Mouse (Mus musculus) forebrain, embryonic 15.5 days (tissue): Measurements from ENCODE around the gene C1qtnf12. TPM values are rescaled to one million over a fixed set of nuclear protein-coding genes. Genes with fewer than 3 reads are reported as not detected.
A peak's percentile ranks its signal among the peaks of the same experiment; 100 is the strongest.

Experiments
- ATAC-seq: fragments of 200-750 bp; cut with Nextera tagmentation; replicated peaks from 2 replicates; pipeline ENCODE4 v1.8.0; 2017; ENCODE audit warnings: mild to moderate bottlenecking, moderate TSS enrichment, moderate library complexity
- H3K27ac ChIP-seq: fragments of 300-500 bp; sonication (generic); replicated peaks from 2 replicates; pipeline ENCODE4 v1.5.1; 2015; ENCODE audit warnings: mild to moderate bottlenecking, inconsistent platforms
- H3K27me3 ChIP-seq: fragments of 300-500 bp; sonication (generic); 2 replicates; pipeline ENCODE4 v1.6.1; 2015; ENCODE audit warnings: inconsistent platforms
- H3K36me3 ChIP-seq: fragments of 300-500 bp; sonication (generic); 2 replicates; pipeline ENCODE4 v1.6.1; 2015; ENCODE audit warnings: mild to moderate bottlenecking, inconsistent platforms
- H3K4me1 ChIP-seq: fragments of 300-500 bp; sonication (generic); 2 replicates; pipeline ENCODE4 v1.6.1; 2015; ENCODE audit warnings: inconsistent platforms
- H3K4me2 ChIP-seq: fragments of 300-500 bp; sonication (generic); replicated peaks from 2 replicates; pipeline ENCODE4 v1.6.1; 2015; ENCODE audit warnings: mild to moderate bottlenecking, inconsistent platforms
- H3K4me3 ChIP-seq: fragments of 300-500 bp; sonication (generic); 2 replicates; pipeline ENCODE4 v1.5.1; 2015; ENCODE audit warnings: mild to moderate bottlenecking, inconsistent platforms
- H3K9ac ChIP-seq: fragments of 300-500 bp; sonication (generic); replicated peaks from 2 replicates; pipeline ENCODE4 v1.6.1; 2015; ENCODE audit warnings: mild to moderate bottlenecking, inconsistent platforms
- H3K9me3 ChIP-seq: fragments of 300-500 bp; sonication (generic); 2 replicates; pipeline ENCODE4 v1.6.1; 2016; ENCODE audit warnings: inconsistent platforms
- WGBS: fragments of 180-500 bp; shearing (Covaris S2); methylation state at CpG from one replicate; pipeline ENCODE4 v1.1.7; 2015; ENCODE audit warnings: mixed read lengths; 5-methylcytosine and 5-hydroxymethylcytosine counted together
- polyA plus RNA-seq: library from polyadenylated mRNA; unstranded; fragments of >200 nt; fragmentation: Nextera tagmentation; extraction: Ambion mirVana; gene quantifications from 2 replicates; pipeline ENCODE4 v1.2.1, GENCODE M21; 2015

C1qtnf12 gene
- 7.4 and 9.0 TPM in 2 replicates for polyA plus RNA-seq

GRCm38 (mm10) chr4:155962167-155962971 is at the start of gene C1qtnf12:
C1qtnf12 (plus strand) TSS chr4:155962318.
- WGBS, result under 1% methylated on average over 41 of the region's 42 CpGs
- no peaks in the 10 kb centered on the region for H3K27me3 ChIP-seq
- H3K9ac ChIP-seq, result peak within 1 kb of the TSS; percentile 53
- no peak within 1 kb of the TSS for H3K27ac ChIP-seq
- no peaks in the 10 kb centered on the region for H3K9me3 ChIP-seq
- peak within 1 kb of the TSS; percentile 39 for H3K4me3 ChIP-seq
- H3K4me1 ChIP-seq, result peaks cover 13% of the 10 kb centered on the region
- peaks cover 36% of the 10 kb centered on the region for H3K36me3 ChIP-seq
- peak within 1 kb of the TSS; percentile 70 for H3K4me2 ChIP-seq
- peak; percentile 59 for ATAC-seq

GRCm38 (mm10) chr4:155932031-155932430 is 30.1 kb upstream of the C1qtnf12 start:
- 82% methylated on average over 1 of the region's 1 CpGs for WGBS

GRCm38 (mm10) chr4:155943049-155943452 is 19.1 kb upstream of the C1qtnf12 start:
- ATAC-seq, result peak; percentile 44
- no peaks in the 10 kb centered on the region for H3K27me3 ChIP-seq
- H3K4me1 ChIP-seq, result peaks cover 34% of the 10 kb centered on the region
- H3K9me3 ChIP-seq, result no peaks in the 10 kb centered on the region
- H3K4me2 ChIP-seq, result peak overlapping the region; percentile 95
- H3K9ac ChIP-seq, result peak overlapping the region; percentile 91
- peaks cover 13% of the 10 kb centered on the region for H3K36me3 ChIP-seq
- H3K4me3 ChIP-seq, result peak overlapping the region; percentile 98
- WGBS, result under 1% methylated on average over 17 of the region's 17 CpGs
- H3K27ac ChIP-seq, result peak overlapping the region; percentile 76

More at GRCm38 (mm10) chr4:155932031-155932430, 30.1 kb upstream of the C1qtnf12 start:
- no peaks in the 10 kb centered on the region for H3K36me3 ChIP-seq
- H3K9me3 ChIP-seq, result no peaks in the 10 kb centered on the region
- no peak overlapping the region for H3K9ac ChIP-seq
- H3K4me3 ChIP-seq, result no peak overlapping the region
- no peak for ATAC-seq
- H3K4me2 ChIP-seq, result no peak overlapping the region
- H3K27ac ChIP-seq, result no peak overlapping the region
- no peaks in the 10 kb centered on the region for H3K27me3 ChIP-seq
- H3K4me1 ChIP-seq, result no peaks in the 10 kb centered on the region

GRCm38 (mm10) chr4:155943534-155944249 is 18.4 kb upstream of the C1qtnf12 start, which contains the start of gene Ube2j2:
Ube2j2 (plus strand) TSS chr4:155943831.
- under 1% methylated on average over 76 of the region's 85 CpGs for WGBS

GRCm38 (mm10) chr4:155944271-155944670 is 17.8 kb upstream of the C1qtnf12 start:
- H3K27me3 ChIP-seq, result no peaks in the 10 kb centered on the region
- peaks cover 34% of the 10 kb centered on the region for H3K4me1 ChIP-seq
- peak overlapping the region; percentile 98 for H3K4me3 ChIP-seq
- H3K9ac ChIP-seq, result peak overlapping the region; percentile 91
- H3K9me3 ChIP-seq, result no peaks in the 10 kb centered on the region
- peak overlapping the region; percentile 95 for H3K4me2 ChIP-seq
- ATAC-seq, result peak; percentile 23; the same call in 1 of the 2 replicates
- H3K36me3 ChIP-seq, result peaks cover 21% of the 10 kb centered on the region
- under 1% methylated on average over 17 of the region's 17 CpGs for WGBS
- H3K27ac ChIP-seq, result 0 out of 2 replicates have a peak overlapping the region, but pooled peaks have one; percentile 76

More at GRCm38 (mm10) chr4:155943534-155944249, 18.4 kb upstream of the C1qtnf12 start, which contains the start of gene Ube2j2:
- peak; percentile 98 for ATAC-seq
- peak within 1 kb of the TSS; percentile 91 for H3K9ac ChIP-seq
- peaks cover 34% of the 10 kb centered on the region for H3K4me1 ChIP-seq
- H3K27me3 ChIP-seq, result no peaks in the 10 kb centered on the region
- H3K4me3 ChIP-seq, result peak within 1 kb of the TSS; percentile 98
- peaks cover 16% of the 10 kb centered on the region for H3K36me3 ChIP-seq
- H3K4me2 ChIP-seq, result peak within 1 kb of the TSS; percentile 95
- H3K9me3 ChIP-seq, result no peaks in the 10 kb centered on the region
- peak within 1 kb of the TSS; percentile 76 for H3K27ac ChIP-seq

- peaks cover 48% of the 10 kb centered on the region for H3K36me3 ChIP-seq
- H3K27me3 ChIP-seq, result no peaks in the 10 kb centered on the region
Observed at GRCm38 (mm10) chr4:155947094-155947493, 15.0 kb upstream of the C1qtnf12 start.

GRCm38 (mm10) chr4:155955491-155955890 is 6.6 kb upstream of the C1qtnf12 start:
- Histone ChIP-seq H3K4me3 (no peak overlapping the region), H3K27ac (no peak overlapping the region), H3K9ac (no peak overlapping the region), H3K4me1 (no peaks in the 10 kb centered on the region), H3K4me2 (no peak overlapping the region), H3K36me3 (peaks cover 78% of the 10 kb centered on the region), H3K27me3 (no peaks in the 10 kb centered on the region), H3K9me3 (no peaks in the 10 kb centered on the region)
- no peak for ATAC-seq
- WGBS, result 95% methylated on average over 6 of the region's 6 CpGs

More at GRCm38 (mm10) chr4:155947094-155947493, 15.0 kb upstream of the C1qtnf12 start:
- no peak for ATAC-seq
- no peak overlapping the region for H3K27ac ChIP-seq
- H3K4me1 ChIP-seq, result peaks cover 34% of the 10 kb centered on the region
- H3K4me2 ChIP-seq, result no peak overlapping the region
- H3K4me3 ChIP-seq, result no peak overlapping the region
- no peaks in the 10 kb centered on the region for H3K9me3 ChIP-seq
- H3K9ac ChIP-seq, result no peak overlapping the region

GRCm38 (mm10) chr4:155959275-155959674 is 2.8 kb upstream of the C1qtnf12 start:
- Histone ChIP-seq H3K36me3 (peaks cover 51% of the 10 kb centered on the region), H3K27ac (no peak overlapping the region), H3K9ac (no peak overlapping the region)

GRCm38 (mm10) chr4:155963106-155963505 is 988 bp downstream of the C1qtnf12 start:
- Histone ChIP-seq H3K9ac (peak overlapping the region; percentile 53; the same call in 1 of the 2 replicates), H3K4me3 (no peak overlapping the region; the same call in 1 of the 2 replicates)

More at GRCm38 (mm10) chr4:155959275-155959674, 2.8 kb upstream of the C1qtnf12 start:
- ATAC-seq, result no peak; the same call in 1 of the 2 replicates
- Histone ChIP-seq H3K4me3 (no peak overlapping the region), H3K27me3 (no peaks in the 10 kb centered on the region), H3K9me3 (no peaks in the 10 kb centered on the region), H3K4me1 (peaks cover 13% of the 10 kb centered on the region), H3K4me2 (no peak overlapping the region)
- WGBS, result 4% methylated on average over 5 of the region's 5 CpGs

GRCm38 (mm10) chr4:155964396-155964795 is 2.3 kb downstream of the C1qtnf12 start:
- Histone ChIP-seq H3K4me3 (no peak overlapping the region), H3K9me3 (no peaks in the 10 kb centered on the region), H3K4me2 (no peak overlapping the region), H3K4me1 (peaks cover 13% of the 10 kb centered on the region), H3K27me3 (no peaks in the 10 kb centered on the region), H3K9ac (no peak overlapping the region), H3K27ac (no peak overlapping the region), H3K36me3 (peaks cover 20% of the 10 kb centered on the region)
- 91% methylated on average over 11 of the region's 11 CpGs for WGBS
- no peak for ATAC-seq

More at GRCm38 (mm10) chr4:155963106-155963505, 988 bp downstream of the C1qtnf12 start:
- Histone ChIP-seq H3K4me2 (no peak overlapping the region), H3K27ac (no peak overlapping the region), H3K4me1 (peaks cover 13% of the 10 kb centered on the region), H3K27me3 (no peaks in the 10 kb centered on the region), H3K9me3 (no peaks in the 10 kb centered on the region), H3K36me3 (peaks cover 28% of the 10 kb centered on the region)
- ATAC-seq, result no peak
- WGBS, result 60% methylated on average over 7 of the region's 7 CpGs

- no peaks in the 10 kb centered on the region for H3K27me3 ChIP-seq
- 88% methylated on average over 13 of the region's 13 CpGs for WGBS
Observed at GRCm38 (mm10) chr4:155969043-155969653, 7.0 kb downstream of the C1qtnf12 start.

More at GRCm38 (mm10) chr4:155969043-155969653, 7.0 kb downstream of the C1qtnf12 start:
- H3K4me1 ChIP-seq, result no peaks in the 10 kb centered on the region
- peaks cover 11% of the 10 kb centered on the region for H3K36me3 ChIP-seq
- H3K4me2 ChIP-seq, result no peak overlapping the region
- no peak overlapping the region for H3K4me3 ChIP-seq
- no peak for ATAC-seq
- H3K27ac ChIP-seq, result no peak overlapping the region
- no peaks in the 10 kb centered on the region for H3K9me3 ChIP-seq
- no peak overlapping the region for H3K9ac ChIP-seq
